18 mouse cellular contexts compared by ENCODE assay signal in the genomic region with DNA sequence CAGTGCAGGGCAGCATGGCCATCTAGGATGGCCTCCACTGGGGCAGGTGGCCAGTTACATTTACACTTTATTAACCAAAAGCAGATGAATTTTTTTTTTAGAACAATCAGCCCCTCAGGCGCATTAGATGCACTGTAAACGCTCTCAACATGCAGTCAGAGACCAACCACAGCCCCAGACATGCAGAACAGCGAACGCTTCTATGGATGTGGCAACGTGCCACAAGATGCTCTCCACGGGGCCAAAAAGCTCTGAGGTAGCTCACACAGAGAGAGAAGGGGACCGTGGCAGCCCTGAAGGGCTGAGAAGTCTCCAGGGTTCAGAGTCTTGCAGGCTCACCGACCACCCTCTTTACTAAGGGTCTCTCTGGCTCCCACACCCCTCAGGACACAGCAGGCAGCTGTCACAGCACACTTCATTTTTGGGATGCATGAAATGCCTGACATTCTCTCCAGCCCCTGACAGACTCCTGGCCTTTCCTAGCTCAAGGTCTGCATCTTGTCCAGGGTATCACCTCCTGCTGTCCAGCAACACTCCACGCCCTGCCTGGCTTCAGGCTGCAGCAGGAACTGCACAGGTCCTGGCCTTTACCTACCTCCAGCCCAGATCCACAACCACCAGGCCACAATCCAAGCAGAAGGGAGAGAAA.
A peak's percentile ranks its signal among the peaks of the same experiment; 100 is the strongest.
DNase-seq lines count a peak whose midpoint lies in the region; ATAC-seq and TF ChIP-seq lines count a peak whose summit lies in the region.
"Had no signal": no experiment of that assay in that cellular context is flagged by ENCODE, and none has a peak within 500 bp of the region (broad histone marks: within the 10 kb centered on the region; RNA-seq: fewer than 3 reads in every experiment).

No protein-coding gene starts in this region.

- H3ac ChIP-seq in myocyte (ENCODE audit: control insufficient read depth, insufficient read length), result no peak overlapping the region

- peaks cover 3% of the 10 kb centered on the region for H3K79me2 ChIP-seq in myocyte (ENCODE audit: control insufficient read depth, insufficient read depth)

- TF ChIP-seq CTCF in lung, embryonic 14.5 days (IDR thresholded peaks at IDR 0.05; ENCODE audit: low read depth), result 0 out of 2 replicates have a peak, but pooled peaks have one; percentile 8
- no peak for TF ChIP-seq CTCF in lung, postnatal 0 days (IDR thresholded peaks at IDR 0.05)

- H3K36me3 ChIP-seq in heart, embryonic 12.5 days, result peaks cover 30% of the 10 kb centered on the region
- peaks cover 9% of the 10 kb centered on the region; the same call in 1 of the 2 replicates for H3K36me3 ChIP-seq in lung, embryonic 14.5 days (ENCODE audit: insufficient read depth)
- no peaks in the 10 kb centered on the region; the same call in 1 of the 2 replicates for H3K36me3 ChIP-seq in lung, postnatal 0 days (ENCODE audit: insufficient read depth, low read length)
- H3K36me3 ChIP-seq in embryonic facial prominence, embryonic 15.5 days, result peaks cover 19% of the 10 kb centered on the region; the same call in 1 of the 2 replicates
- peaks cover 3% of the 10 kb centered on the region for H3K36me3 ChIP-seq in myocyte (ENCODE audit: control insufficient read depth, insufficient read depth)
- H3K36me3 ChIP-seq: intestine, embryonic 15.5 days; neural tube, embryonic 15.5 days had no signal

- peaks cover 66% of the 10 kb centered on the region for H3K4me1 ChIP-seq in heart, embryonic 12.5 days (replicated peaks)
- peaks cover 43% of the 10 kb centered on the region for H3K4me1 ChIP-seq in lung, embryonic 14.5 days (ENCODE audit: insufficient read depth)
- peaks cover 22% of the 10 kb centered on the region for H3K4me1 ChIP-seq in lung, postnatal 0 days (ENCODE audit: insufficient read depth, low read depth, low read length)
- peaks cover 54% of the 10 kb centered on the region for H3K4me1 ChIP-seq in embryonic facial prominence, embryonic 15.5 days

- H3K4me2 ChIP-seq in heart, embryonic 12.5 days, result no peak overlapping the region
- H3K4me2 ChIP-seq in lung, embryonic 14.5 days, result no peak overlapping the region
- no peak overlapping the region for H3K4me2 ChIP-seq in lung, postnatal 0 days (replicated peaks; ENCODE audit: low read depth, low read length)
- no peak overlapping the region for H3K4me2 ChIP-seq in embryonic facial prominence, embryonic 15.5 days (replicated peaks)
- H3K4me2 ChIP-seq in myocyte (ENCODE audit: low read depth), result no peak overlapping the region
- H3K4me2 ChIP-seq: intestine, embryonic 15.5 days; midbrain, embryonic 11.5 days; neural tube, embryonic 15.5 days had no signal

- no peaks in the 10 kb centered on the region for H3K27me3 ChIP-seq in heart, embryonic 12.5 days (replicated peaks)
- H3K27me3 ChIP-seq in lung, embryonic 14.5 days (ENCODE audit: insufficient read depth, low read length), result no peaks in the 10 kb centered on the region
- H3K27me3 ChIP-seq in lung, postnatal 0 days (replicated peaks; ENCODE audit: insufficient read depth, low read length), result no peaks in the 10 kb centered on the region
- no peaks in the 10 kb centered on the region for H3K27me3 ChIP-seq in embryonic facial prominence, embryonic 15.5 days
- H3K27me3 ChIP-seq in myocyte (ENCODE audit: control insufficient read depth, insufficient read depth, insufficient read length), result no peaks in the 10 kb centered on the region
- H3K27me3 ChIP-seq: intestine, embryonic 15.5 days; neural tube, embryonic 15.5 days had no signal

- no peak overlapping the region for H3K4me3 ChIP-seq in heart, embryonic 12.5 days
- no peak overlapping the region for H3K4me3 ChIP-seq in lung, embryonic 14.5 days (ENCODE audit: low read depth, low read length)
- no peak overlapping the region for H3K4me3 ChIP-seq in lung, postnatal 0 days (ENCODE audit: low read depth, low read length)
- no peak overlapping the region for H3K4me3 ChIP-seq in embryonic facial prominence, embryonic 15.5 days (replicated peaks)
- no peak overlapping the region for H3K4me3 ChIP-seq in myocyte
- H3K4me3 ChIP-seq: gastrocnemius, adult 2 months; intestine, embryonic 15.5 days; layer of hippocampus, adult 2 months; left cerebral cortex, adult 2 months; neural tube, embryonic 15.5 days had no signal

- 0 out of 2 replicates have a peak overlapping the region, but pooled peaks have one; percentile 22 for H3K9ac ChIP-seq in heart, embryonic 12.5 days
- no peak overlapping the region for H3K9ac ChIP-seq in lung, embryonic 14.5 days
- H3K9ac ChIP-seq in lung, postnatal 0 days (replicated peaks; ENCODE audit: low read depth), result no peak overlapping the region
- no peak overlapping the region for H3K9ac ChIP-seq in embryonic facial prominence, embryonic 15.5 days
- H3K9ac ChIP-seq: intestine, embryonic 15.5 days; neural tube, embryonic 15.5 days had no signal

- intact Hi-C loops in heart, postnatal 25 days (cut with DNase I), result no loop called here
- intact Hi-C loops in left cerebral cortex, postnatal 4 days (cut with DNase I), result no loop called here

- DNase-seq in heart, postnatal 25 days (ENCODE audit: low spot score), result no peak
- DNase-seq in lung, embryonic 14.5 days, result peak; percentile 79
- DNase-seq in lung, postnatal 0 days (ENCODE audit: low spot score), result no peak
- no peak for DNase-seq in left cerebral cortex, postnatal 4 days
- DNase-seq: adrenal gland, postnatal 14 days; gastrocnemius, adult 2 months; heart, postnatal 4 days; retina, postnatal 1 day; thymus, adult 18-20 months had no signal

- peak overlapping the region; percentile 87 for H3K27ac ChIP-seq in heart, embryonic 12.5 days (ENCODE audit: poor library complexity, severe bottlenecking)
- peak overlapping the region; percentile 50; the same call in 1 of the 2 replicates for H3K27ac ChIP-seq in lung, embryonic 14.5 days (ENCODE audit: low read depth)
- no peak overlapping the region for H3K27ac ChIP-seq in lung, postnatal 0 days (ENCODE audit: low read length)
- H3K27ac ChIP-seq in embryonic facial prominence, embryonic 15.5 days (replicated peaks), result peak overlapping the region; percentile 48; the same call in 1 of the 2 replicates
- H3K27ac ChIP-seq: layer of hippocampus, adult 2 months; left cerebral cortex, adult 2 months; neural tube, embryonic 15.5 days had no signal

- H3K9me3 ChIP-seq in heart, embryonic 12.5 days (replicated peaks), result no peaks in the 10 kb centered on the region
- no peaks in the 10 kb centered on the region for H3K9me3 ChIP-seq in lung, embryonic 14.5 days (ENCODE audit: low read depth, low read length)
- H3K9me3 ChIP-seq in lung, postnatal 0 days (ENCODE audit: low read length), result no peaks in the 10 kb centered on the region
- no peaks in the 10 kb centered on the region for H3K9me3 ChIP-seq in embryonic facial prominence, embryonic 15.5 days (replicated peaks)
- H3K9me3 ChIP-seq: intestine, embryonic 15.5 days; neural tube, embryonic 15.5 days had no signal

- no peak for TF ChIP-seq POLR2A in myocyte (IDR thresholded peaks at IDR 0.05; ENCODE audit: insufficient read length, low read depth)

- no peak for TF ChIP-seq EP300 in lung, postnatal 0 days (IDR thresholded peaks at IDR 0.05)

- peak; percentile 46; the same call in 1 of the 2 replicates for ATAC-seq in heart, embryonic 12.5 days (ENCODE audit: insufficient number of reproducible peaks, low FRiP score)
- ATAC-seq in lung, embryonic 14.5 days (ENCODE audit: insufficient read depth), result peak; percentile 52
- no peak for ATAC-seq in lung, postnatal 0 days
- ATAC-seq in embryonic facial prominence, embryonic 15.5 days (ENCODE audit: insufficient number of reproducible peaks, low FRiP score, low TSS enrichment, low read depth), result no peak
- ATAC-seq: forebrain, embryonic 16.5 days; intestine, embryonic 15.5 days had no signal

- 48% methylated on average over 9 of the region's 9 CpGs for WGBS in heart, embryonic 12.5 days
- 35% methylated on average over 9 of the region's 9 CpGs for WGBS in lung, embryonic 14.5 days
- 48% methylated on average over 9 of the region's 9 CpGs for WGBS in lung, postnatal 0 days
- WGBS in embryonic facial prominence, embryonic 15.5 days, result 38% methylated on average over 9 of the region's 9 CpGs

TF ChIP-seq in myocyte, 11 proteins besides CTCF, POLR2A, EP300 and RAD21:
- TF ChIP-seq TCF12 (IDR thresholded peaks at IDR 0.05; ENCODE audit: insufficient read depth, poor library complexity, severe bottlenecking) (peak; percentile 18), USF1 (IDR thresholded peaks at IDR 0.05; ENCODE audit: low read depth) (no peak), MYOG (IDR thresholded peaks at IDR 0.05; ENCODE audit: control insufficient read depth in 1 of 3, insufficient read depth in 1 of 3, insufficient read length in 2 of 3, low read depth in 2 of 3) (peak in 2 of 3 experiments; percentile 74 to 92), MAX (IDR thresholded peaks at IDR 0.05; ENCODE audit: low read depth) (no peak), MYOD1 (IDR thresholded peaks at IDR 0.05; ENCODE audit: control insufficient read depth in 1 of 3, insufficient read length in 2 of 3, low read depth in 2 of 3) (peak in 2 of 3 experiments; percentile 73)

Comparison
In these comparisons a context has a peak if more than half of its experiments do, and no peak if none do; other contexts are left out.
1. ATAC-seq: peak in heart, embryonic 12.5 days (single experiment) and lung, embryonic 14.5 days (single experiment); none in lung, postnatal 0 days (single experiment) and embryonic facial prominence, embryonic 15.5 days (single experiment).